Mouse (Mus musculus): ENCODE measurements around the gene Rbpjl.

DNA sequence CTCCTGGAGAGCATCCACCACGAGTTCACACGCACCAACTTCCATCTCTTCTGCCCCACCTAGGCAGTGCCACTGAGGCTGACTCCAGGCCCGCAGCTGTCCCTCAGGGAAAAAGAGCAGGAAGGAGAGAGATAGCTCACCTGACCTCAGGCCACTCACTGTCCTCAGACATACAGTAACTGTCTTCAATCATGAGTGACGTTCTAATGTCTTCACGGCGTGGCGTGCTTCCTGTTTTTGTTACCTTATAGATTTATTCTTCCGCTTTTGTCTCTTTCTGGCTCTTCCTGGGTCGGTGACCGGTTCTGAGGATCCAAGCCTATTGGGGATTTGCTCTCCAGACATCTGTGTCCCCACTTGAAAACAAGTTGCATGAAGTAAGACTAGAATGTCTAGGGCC lies 11.6 kb downstream of the Rbpjl start:
- TF ChIP-seq ZNF384 (IDR thresholded peaks at IDR 0.05; ENCODE audit: low read depth, low read length) (no peak), CHD2 (IDR thresholded peaks at IDR 0.05; ENCODE audit: low read depth, low read length) (no peak), HCFC1 (IDR thresholded peaks at IDR 0.05; ENCODE audit: borderline replicate concordance, insufficient read depth, low read length) (no peak), MAFK (IDR thresholded peaks at IDR 0.05; ENCODE audit: insufficient read depth, low read depth, low read length) (no peak), ZC3H11A (IDR thresholded peaks at IDR 0.05; ENCODE audit: borderline replicate concordance, low read depth, low read length) (no peak)
